Mouse (Mus musculus) kidney, postnatal 36 days (tissue): ENCODE measurements around the gene Isy1.
"Not testable (repeated sequence)": the region's sequence is repeated elsewhere in the genome, so short reads cannot be mapped to it uniquely, and the experiment has no call there.

Experiments used
- DNase-seq, 2 experiments: peaks; one replicate each; pipeline ENCODE4 v3.0.0; 2021 to 2022; ENCODE audit warnings: mixed read lengths in 2 of 2

Isy1 gene

GRCm38 (mm10) chr6:87776663-87777062 is 61.9 kb downstream of the Isy1 start:
- no peak for DNase-seq

DNA sequence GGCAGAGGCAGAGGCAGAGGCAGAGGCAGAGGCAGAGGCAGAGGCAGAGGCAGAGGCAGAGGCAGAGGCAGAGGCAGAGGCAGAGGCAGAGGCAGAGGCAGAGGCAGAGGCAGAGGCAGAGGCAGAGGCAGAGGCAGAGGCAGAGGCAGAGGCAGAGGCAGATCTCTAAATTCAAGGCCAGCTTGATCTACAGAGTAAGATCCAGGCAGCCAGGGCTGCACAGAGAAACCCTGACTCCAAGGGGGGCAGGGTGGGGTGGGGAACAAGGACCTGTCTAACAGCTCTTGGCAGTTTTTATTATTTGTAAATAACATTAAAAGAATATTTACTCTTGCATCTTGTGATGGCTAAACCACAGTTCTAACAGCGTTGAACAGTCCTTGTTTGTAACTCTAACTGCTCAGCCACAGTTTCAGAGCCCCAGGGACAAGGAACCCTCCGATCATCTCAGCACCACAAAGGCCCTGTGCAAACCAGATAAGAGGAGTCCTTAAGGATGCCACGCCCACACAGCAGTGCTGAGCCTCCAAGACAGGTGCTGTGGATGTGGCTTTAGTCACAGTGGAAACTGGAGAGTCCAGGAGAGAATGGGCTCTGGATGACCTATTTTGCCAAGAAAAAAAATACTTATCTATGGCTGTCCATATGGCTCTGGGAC is 62.9 kb downstream of the Isy1 start:
- no peak for DNase-seq

- DNase-seq = no peak
These were observed 63.7 kb downstream of the Isy1 start for GRCm38 (mm10) chr6:87774909-87775308.

DNA sequence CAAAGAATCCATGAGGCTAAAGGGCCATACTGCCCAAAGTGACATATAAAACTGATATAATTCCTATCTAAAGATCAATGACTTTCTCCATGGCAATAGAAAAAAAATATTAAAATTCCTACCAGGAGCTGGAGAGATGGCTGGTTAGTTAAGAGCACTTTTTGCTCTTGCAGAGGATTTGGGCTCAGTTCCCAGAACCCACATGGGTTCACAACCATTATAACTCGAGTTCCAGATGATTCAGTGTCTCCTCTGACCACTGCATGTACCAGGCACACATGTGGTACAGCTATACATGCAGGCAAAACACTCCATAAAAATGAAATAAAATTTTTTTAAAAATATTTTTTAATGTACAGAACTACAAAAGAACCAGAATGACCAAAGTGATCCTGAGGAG is 64.1 kb downstream of the Isy1 start:
- no peak for DNase-seq

DNA sequence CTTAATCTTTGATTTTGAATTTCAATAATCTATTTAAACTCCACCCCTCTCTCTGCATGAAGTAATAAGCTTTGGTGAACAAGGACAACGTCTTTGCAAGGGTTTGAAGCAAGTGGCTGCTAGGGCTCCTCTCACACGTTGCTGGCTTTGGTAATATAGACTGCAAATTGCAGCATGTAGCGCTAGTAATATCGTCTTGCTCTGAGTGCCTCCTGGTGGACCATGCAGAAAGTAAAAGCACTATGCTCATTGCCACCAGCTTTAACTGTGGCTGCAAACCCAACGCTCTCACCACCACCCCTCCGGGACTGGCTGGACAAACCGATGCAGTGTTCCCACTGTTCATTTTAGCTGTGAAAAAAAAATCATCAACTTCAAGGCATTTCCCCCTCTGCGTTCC is 68.0 kb downstream of the Isy1 start:
- DNase-seq = peak in 1 of 2 experiments; percentile 45

GRCm38 (mm10) chr6:87764296-87764695 is 74.3 kb downstream of the Isy1 start:
- DNase-seq = not testable (repeated sequence)
